Mouse (Mus musculus) left cerebral cortex, postnatal 14 days (tissue): Measurements from ENCODE around the gene Slc29a1. TPM values are rescaled to one million over a fixed set of nuclear protein-coding genes. Genes with fewer than 3 reads are reported as not detected.
"Not testable (repeated sequence)": the region's sequence is repeated elsewhere in the genome, so short reads cannot be mapped to it uniquely, and the experiment has no call there.

Experiments used
- DNase-seq, 2 experiments: peaks; one replicate each; pipeline ENCODE4 v3.0.0; 2021 to 2022; ENCODE audit warnings: low spot score in 2 of 2, mixed read lengths in 1 of 2
- intact Hi-C: fragments of 180-260 bp; cut with DNase I; formaldehyde crosslinking; loops from one replicate; pipeline ENCODE4 v1.15.1; 2025
- long read RNA-seq, 2 experiments: library from polyadenylated mRNA; stranded (forward); transcript quantifications; one replicate each; pipeline ENCODE4 v2.0.0; 2021
- total RNA-seq, 2 experiments: library from RNA; stranded (reverse); gene quantifications; 2 replicates each; pipeline ENCODE4 v1.2.3; 2021

Slc29a1 gene
- total RNA-seq = 10 to 100 TPM; 21.0 to 24.4 TPM
- long read RNA-seq, experiment 1, partial matches to known transcripts = 2 of 27 reads
- long read RNA-seq, experiment 1, other reads (novel, unspliced or antisense) = 21 of 27 reads
- long read RNA-seq, experiment 2, transcript Slc29a1-204 (12 exons, 2,216 nt) = major isoform, 6 of 49 reads
- long read RNA-seq, experiment 2, partial matches to known transcripts = 4 of 49 reads
- long read RNA-seq, experiment 2, other reads (novel, unspliced or antisense) = 32 of 49 reads

DNA sequence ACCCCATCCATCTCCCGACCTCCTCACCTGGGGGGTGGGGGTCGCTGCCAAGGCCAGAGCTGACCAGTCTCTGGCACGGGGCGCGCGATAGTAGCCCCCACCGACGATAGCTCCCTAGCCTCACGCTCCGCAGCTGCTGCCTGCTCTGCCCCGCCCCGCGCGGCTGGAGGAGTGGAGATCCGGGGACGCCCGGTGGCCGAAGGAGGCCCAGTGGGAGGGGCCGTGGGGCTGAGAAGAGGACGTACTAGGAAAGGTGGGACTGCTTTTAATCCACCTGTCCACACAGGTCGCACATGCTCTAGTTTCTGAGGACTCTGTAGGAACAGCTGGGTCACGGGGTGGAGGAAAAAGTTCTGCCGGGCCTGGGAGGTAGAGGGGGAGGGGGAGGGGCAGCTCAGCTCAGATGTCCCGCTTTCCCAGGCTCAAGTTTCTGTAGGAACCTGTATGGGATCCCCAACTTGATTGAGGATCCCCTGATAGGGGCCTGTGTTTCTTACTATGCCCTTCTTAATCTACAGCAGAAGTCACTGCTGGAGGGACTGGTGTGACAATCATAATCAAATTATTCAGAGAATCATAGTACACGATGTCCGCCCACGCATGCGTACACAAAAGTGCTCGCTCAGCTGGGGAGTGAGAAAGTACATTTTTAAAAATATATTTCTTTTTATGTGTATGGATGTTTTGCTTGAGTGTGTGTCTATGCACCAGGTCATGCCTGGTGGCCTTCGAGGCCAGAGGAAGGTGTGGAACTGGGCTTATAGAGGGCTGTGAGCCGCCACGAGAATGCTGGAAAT, at the start of gene Slc29a1:
Gene Slc29a1 (minus strand): TSS at position 161 of the 797 bp plus-strand sequence.
- DNase-seq = peak; percentile 52 to 75
- intact Hi-C loops = no loop called here

DNA sequence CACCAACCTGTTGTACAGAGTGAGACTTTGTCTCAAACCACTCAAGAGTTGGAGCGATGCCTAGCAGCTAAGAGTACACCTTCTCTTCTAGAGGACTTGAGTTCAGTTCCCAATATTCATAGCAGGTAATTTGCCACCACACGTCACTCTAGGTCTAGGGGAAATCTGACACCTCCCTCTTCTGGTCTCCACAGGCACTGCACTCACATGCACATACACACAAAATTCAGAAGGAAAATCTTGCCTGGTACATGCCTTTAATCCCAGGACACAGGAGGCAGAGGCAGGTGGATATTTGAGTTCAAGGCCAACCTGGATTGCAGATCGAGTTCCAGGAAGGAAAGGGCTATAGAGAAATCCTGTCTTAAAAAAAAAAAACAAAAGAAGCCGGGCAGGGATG, 44.8 kb upstream of the Slc29a1 start:
- intact Hi-C loops = no loop called here
- no peak for DNase-seq

DNA sequence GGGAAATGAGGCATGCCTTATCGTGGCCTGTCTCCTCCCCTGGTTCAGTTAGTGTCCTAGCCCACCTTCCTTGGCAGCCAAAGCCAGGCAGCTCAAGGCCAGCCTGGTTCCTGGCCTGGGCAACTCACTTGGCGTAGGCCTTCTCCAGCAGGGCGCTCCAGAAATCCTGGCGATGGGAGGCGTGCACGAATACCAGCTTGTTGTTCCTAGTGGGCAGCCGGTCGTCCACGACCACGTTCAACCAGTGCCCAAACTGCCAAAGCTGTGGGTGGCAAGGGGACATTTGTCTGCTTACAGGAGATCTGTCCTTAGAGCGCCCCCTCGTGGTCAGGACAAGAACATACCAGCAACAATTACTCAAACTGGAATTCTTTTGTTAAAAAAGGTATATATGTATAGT, 43.3 kb upstream of the Slc29a1 start:
- intact Hi-C loops = no loop called here

DNA sequence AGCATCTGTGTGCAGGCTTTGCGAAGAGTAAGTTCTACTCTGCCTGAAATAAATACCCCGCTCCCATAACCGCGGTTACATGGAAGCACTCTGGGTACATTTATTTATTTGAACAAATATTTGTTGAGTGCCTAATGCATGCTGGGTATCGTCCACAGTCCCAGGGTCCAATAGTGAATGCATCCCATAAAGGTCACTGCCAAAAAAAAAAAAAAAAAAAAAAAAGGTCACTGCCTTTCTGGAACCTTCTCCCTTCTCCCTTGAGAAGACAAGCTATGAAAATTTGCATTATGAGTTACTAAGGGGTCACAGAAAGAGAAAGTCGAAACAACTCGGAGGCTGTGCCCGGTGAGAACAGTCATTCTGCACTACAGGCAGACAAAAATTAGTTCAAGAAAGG, 42.6 kb upstream of the Slc29a1 start:
- intact Hi-C loops = no loop called here
- no peak for DNase-seq

More for the DNA sequence above, 43.3 kb upstream of the Slc29a1 start:
- DNase-seq = peak; percentile 74 to 78

DNA sequence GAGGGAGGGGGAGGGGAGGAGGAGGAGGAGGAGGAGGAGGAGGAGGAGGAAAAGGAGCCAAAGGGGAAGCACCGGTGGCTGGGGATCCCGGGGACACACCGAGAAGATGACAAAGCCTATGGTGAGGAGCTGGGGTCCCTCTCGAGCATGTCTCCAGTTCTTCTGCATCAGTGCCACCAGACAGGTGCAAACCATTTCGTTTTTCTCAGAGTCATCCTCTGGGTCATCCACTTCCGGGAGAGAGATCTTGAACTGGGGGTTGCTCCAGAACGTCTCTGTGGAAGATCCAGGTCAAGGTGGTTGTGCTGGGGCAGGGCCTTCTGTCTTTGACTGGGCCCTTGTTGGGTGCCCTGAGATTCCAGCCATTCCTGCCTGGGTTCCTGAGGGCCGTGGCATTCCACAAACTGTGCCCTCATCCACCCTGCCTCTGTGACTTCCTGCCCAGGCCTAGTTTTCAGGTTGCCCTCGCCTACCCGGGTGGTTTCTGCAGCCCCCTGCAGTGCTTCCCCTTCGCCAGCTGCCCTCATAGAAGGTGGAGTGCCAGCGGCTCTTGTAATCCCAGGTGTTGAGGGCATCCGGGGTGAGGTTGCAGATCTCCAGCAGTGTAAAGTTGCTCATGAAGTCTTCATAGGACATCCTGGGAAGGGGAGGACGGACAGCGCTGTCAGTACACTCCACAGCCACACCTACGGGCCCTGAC, 39.3 kb upstream of the Slc29a1 start:
- intact Hi-C loops = no loop called here
- DNase-seq = no peak

DNA sequence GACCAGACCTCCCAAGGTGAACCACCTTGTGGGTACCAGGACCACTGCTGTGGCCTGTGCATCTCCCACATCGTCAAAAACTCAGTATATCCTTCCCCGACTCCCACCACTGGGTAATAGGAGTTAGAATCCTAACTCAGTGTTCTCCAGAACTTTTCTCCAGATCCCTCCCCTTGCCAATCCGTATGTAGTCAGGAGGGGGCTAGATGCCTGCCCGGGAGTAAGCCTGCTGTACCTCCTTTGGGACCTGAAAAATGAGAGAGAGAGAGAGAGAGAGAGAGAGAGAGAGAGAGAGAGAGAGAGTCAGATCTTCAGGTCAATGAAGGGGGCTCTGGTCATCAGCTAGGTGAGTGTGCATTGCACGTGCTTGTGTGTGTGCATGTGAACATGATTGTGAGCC, 34.6 kb upstream of the Slc29a1 start:
- DNase-seq = no peak
- intact Hi-C loops = no loop called here

DNA sequence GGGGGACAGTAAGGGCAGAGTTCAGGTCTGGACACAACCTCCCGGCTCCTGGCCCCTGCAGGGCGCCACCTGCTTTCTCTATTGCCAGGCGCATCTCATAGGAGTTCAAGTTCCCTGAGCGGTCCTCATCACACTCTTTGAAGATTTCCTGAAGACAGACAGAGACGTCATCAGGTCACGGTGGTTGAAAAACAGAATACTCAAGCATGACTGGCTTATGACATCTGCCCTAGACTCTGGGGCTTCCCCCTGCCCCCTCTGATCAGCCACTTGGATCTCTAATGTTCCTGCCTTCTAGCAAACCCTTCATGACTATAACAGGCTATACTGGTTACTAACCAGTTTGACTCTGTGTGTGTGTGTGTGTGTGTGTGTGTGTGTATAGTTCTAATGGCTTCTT, 32.5 kb upstream of the Slc29a1 start:
- intact Hi-C loops = no loop called here

DNA sequence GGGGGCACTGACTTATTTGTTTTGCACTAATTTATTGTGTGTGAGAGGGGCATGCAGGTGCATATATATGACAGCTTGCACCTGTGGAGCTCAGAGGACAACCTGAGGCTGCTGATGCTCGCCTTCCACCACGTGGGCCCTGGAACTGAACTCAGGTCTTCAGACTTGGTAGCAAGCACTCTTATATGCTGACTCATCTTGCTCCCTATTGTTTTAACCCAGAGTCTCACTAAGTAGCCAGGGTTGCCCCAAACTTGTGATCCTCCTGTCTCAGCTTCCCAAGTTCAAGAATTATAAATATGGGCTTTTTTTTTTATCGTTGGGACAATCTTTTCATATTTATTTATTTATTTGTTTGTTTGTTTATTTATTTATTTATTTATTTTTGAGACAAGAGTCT, 31.6 kb upstream of the Slc29a1 start:
- DNase-seq = no peak
- intact Hi-C loops = no loop called here

More for the DNA sequence above, 32.5 kb upstream of the Slc29a1 start:
- no peak for DNase-seq

DNA sequence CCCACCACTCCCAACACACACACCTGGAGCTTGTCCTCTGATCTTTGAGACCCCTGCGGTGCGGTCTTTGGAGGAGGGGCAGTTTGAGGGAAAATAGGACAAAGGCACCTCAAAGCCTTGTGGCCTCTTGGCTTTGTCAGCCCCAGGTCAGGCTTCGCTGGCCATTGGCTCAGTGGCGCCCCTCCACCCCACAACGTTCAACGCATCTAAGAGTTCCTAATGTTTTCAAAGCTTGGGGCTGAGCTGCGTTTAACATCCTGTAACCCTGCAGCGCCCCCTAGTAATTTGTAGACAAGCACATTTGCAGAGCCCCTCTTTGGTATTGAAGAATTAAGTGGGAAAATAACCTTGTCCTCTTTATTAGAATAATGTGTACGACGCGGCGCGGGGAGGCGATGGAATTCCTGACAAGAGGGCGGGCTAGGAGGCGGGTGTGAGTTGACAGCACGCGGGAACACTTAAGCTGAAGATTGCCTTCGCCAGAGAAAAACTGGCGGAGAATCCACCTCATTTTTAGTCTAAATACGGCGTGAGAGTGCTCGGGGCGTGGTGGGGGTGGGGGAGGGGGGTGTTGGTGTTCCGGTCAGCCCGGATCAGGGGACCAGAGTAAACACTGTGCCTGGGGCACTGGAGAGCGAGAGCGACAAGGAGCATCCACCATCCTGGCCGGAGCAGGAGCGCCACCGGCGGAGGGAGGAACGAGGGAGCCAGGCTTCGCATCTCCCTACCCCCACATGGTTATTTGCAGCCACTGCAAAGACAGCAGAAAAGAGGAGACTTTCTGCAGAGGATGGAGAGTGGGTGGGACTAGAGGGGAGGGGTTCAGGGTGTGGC, 30.7 kb upstream of the Slc29a1 start:
- intact Hi-C loops = no loop called here
- DNase-seq = peak; percentile 76 to 87

DNA sequence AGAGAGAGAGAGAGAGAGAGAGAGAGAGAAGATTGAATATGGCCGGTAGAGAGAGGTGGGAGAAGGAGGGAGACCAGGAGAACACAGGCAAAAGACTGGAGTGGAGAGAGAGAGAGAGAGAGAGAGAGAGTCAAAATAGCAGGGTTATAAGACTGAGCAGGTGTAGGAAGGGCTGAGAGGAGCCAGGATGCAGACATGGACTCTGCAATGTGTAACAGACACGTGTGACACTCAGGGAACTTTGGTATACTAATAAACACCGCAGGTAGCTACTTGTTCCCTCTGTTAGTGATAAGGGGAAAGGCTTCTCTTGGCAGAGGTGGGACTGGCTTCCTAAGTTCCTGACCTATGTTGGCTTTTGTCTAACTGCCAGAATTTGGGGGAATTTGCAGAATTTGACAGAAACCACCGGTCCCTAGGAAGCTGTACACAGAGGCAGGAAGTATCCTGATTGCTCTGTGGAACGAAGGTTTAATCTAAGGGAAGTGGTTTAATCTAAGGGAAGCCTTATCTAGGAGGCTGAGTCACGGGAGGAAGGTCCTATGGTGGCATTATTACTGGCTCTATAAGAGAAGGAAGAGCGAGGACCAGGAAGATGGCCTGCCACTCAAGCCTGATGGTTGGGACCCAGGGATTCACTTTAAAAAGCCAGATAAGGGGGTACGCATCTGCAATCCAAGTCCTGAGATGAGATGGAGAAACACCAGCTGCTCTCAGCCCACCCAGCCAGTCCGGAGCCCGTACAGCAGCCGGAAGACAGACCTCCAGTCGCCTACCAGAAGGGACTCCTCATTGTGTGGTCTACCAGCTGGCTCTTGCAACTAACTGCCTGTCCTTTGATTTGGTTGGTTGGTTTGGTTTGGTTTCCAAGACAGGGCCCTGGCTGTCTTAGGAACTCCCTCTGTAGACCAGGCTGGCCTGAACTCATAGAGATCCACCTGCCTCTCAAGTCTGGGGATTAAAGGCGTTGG, 29.8 kb upstream of the Slc29a1 start:
- intact Hi-C loops = no loop called here
- DNase-seq = peak in 1 of 2 experiments; percentile 33

DNA sequence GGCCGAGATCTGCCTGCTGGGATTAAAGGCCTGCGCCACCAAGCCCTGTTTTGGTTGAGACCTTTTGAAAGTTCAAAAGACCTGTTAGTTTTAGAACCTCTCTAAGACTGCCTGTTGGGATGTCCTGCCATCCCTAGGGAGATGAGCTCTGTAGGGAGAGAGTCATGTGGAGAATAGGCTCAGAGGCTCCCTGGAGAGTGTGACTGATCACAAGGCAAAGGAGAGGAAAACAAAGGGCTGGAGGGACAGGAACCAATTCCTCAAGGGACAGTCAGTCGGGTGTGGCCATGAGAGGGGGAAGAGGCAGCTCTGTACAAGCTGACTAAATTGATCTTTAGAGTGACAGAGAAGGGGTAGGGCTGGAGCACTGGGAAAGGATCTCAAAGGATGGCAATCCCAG, 28.8 kb upstream of the Slc29a1 start:
- intact Hi-C loops = no loop called here
- no peak for DNase-seq

DNA sequence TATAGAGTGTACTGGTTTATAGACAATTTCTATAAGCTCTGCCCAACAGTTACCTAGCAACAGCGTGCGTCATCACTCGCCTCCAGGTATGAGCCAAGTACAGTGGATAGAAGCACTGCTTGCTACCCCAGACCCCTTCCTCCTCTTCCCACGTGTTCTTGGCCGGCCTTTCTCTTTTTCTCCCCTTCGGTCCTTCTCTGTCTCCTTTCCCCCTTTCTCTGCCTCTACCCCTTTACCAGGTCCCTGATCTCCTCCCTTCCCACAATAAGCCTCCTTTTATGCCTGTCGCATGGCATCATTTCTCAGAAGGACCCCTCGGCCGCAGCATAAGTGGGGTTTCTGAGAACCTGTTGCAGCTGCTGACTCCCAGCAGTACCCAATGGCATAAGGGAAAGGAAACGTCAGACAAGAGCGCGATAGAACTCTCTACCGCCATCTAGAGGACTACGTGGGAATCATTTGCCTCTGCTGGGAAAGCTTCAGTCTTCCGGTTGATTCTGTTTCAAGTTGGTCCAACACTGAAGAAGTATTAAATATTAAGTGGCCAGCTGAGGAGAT, 27.2 kb upstream of the Slc29a1 start:
- intact Hi-C loops = loop anchor here (2.0 kb wide), 1 partner anchor 42 kb away; no protein-coding TSS in a partner anchor
- DNase-seq = peak; percentile 85 to 87

DNA sequence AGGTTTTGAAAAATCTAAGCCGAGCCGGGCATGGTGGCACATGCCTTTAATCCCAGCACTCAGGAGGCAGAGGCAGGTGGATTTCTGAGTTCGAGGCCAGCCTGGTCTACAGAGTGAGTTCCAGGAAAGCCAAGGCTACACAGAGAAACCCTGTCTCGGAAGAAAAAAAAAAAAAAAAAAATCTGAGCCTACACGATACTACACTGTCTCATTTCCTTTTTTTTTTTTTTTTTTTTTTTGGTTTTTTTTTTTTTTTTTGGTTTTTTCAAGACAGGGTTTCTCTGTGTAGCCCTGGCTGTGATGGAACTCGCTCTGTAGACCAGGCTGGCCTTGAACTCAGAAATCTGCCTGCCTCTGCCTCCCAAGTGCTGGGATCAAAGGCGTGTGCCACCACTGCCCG, 24.0 kb upstream of the Slc29a1 start:
- intact Hi-C loops, DNase-seq: not testable (repeated sequence)

DNA sequence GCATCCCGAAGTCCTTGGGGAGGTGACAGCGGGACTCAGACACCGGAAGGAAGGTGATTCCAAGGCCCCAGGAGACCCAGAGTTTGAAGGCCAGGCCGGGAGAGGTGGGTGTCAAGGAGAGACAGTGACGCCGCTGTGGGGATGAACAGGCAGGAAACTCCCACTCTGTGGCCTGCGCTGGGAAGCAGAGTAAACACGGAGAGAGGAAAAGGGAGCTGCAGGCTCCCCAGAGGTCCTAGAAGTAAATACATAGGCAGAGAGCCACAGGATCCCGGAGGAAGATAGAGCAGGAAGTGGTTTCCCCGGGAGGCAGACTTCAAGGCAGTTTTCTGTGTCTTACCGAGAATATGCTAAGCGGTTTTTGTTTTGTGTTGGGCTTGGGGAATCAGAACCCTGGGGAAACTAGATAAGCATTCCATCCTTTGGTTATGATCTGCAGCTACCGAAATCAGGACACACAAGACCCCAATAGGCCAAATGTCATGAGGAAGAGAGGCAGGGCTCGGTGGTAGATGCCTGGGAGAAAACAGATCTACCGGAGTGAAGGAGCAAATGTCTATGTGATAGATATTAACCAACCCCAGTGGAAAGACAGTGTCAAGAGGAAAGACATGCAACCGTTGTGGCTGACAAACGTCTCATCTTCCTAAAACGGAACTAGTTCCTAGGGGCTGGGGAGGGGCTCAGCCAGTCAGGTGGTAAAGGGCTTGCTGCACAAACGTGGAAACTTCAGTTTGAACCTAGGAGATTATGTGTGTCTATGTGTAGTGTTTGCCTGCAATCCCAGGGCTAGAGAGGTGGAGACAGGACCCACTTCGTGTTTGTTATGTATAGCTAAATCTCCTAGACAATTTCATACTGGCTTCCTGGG, 20.2 kb upstream of the Slc29a1 start:
- DNase-seq = no peak

DNA sequence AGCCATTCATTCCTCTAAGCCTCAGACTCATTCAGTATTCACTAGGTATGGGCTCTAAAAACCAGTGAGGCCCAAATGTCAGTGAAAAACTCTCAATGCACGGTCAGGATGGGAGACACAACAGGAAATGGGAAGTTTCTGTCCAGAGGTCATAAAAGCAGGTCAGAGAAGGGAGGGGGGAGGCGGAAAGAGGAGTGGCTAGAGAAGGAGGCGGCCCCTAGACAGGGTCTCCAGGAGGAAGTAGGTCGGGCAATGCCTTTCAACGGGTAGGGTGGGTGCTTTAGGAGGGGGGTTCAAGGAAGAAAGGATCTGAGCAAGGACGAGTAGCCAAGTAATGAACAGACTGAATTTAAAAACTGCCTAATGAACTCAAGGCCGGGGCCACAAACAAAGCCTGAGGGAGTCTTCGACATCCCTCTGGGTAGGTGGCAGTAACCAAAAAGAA, 19.6 kb upstream of the Slc29a1 start:
- intact Hi-C loops = no loop called here
- DNase-seq = no peak

More for the DNA sequence above, 20.2 kb upstream of the Slc29a1 start:
- intact Hi-C loops = no loop called here

DNA sequence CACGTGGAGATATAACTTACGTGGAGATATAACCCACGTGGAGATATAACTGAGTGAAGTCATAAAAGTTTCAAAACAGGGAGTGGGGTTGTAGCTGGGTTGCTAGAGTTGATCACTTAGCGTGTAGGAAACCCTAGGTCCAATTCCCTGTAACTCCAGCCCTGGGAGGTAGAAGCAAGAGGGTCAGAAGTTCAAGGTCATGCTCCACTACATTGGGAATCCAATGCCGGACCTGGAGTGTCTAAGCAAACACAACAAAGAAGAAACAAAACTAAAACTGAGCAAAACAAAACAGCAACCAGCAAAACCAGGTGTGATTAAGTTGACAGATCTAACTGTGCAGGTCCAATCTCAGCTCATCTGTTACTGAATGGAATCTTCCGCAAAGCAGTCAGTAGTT, 18.2 kb upstream of the Slc29a1 start:
- no peak for DNase-seq
- intact Hi-C loops = no loop called here

DNA sequence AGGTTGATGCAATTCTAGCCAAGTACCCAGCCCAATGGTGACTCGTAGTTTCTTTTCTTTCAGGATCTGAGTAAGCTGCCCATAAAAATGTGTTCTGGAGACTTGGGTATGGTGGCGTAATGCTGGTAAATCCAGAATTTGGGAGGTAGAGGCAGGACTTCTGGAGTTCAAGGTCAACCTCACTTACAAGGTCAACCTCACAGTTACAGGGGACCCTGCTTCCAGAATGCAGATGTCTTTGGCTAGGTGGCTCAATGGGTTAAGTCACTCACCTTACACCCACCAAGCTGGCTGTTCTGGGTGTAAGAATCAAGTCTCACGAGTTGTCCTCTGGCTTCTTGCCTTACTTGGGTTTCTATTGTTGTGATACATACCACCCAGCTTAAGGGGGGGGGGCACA, 17.3 kb upstream of the Slc29a1 start:
- no peak for DNase-seq
- intact Hi-C loops = no loop called here
